Mouse (Mus musculus): ENCODE measurements at regions not wholly inside any gene's neighbourhood (a gene's known extent, or its start where the extent isn't known, plus 50 kb on each side); places are given as distances from the start of the nearest gene placed in this dataset.
"Not testable (repeated sequence)": the region's sequence is repeated elsewhere in the genome, so short reads cannot be mapped to it uniquely, and the experiment has no call there.

DNA sequence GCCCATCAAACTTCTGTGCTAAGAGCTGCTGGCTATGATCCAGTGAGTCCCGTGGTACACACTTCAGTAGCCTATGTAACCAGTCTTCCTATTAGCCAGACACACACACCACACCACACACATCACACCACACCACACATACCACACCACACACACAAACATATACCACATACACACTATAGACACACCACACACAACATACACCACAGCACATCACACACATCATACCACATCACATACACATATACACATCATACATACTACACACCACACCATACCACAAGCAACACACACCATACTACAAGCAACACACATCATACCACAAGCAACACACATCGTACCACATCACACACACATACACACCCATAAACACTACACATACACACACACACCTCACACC lies 119.7 kb upstream of the Arid1b start:
- Histone ChIP-seq H3K9ac (ENCODE audit: low read length) (no peak overlapping the region), H3K9me3 (ENCODE audit: control insufficient read depth, low read length) (no peaks in the 10 kb centered on the region), H3K4me2 (ENCODE audit: low read length) (no peak overlapping the region), H3K27ac (ENCODE audit: low read depth) (no peak overlapping the region), H3K4me1 (replicated peaks; ENCODE audit: control insufficient read depth, insufficient read depth, low read length) (no peaks in the 10 kb centered on the region), H3K4me3 (ENCODE audit: low read depth, low read length) (no peak overlapping the region), H3K36me3 (ENCODE audit: control insufficient read depth, insufficient read depth, low read length) (no peaks in the 10 kb centered on the region), H3K27me3 (replicated peaks; ENCODE audit: control insufficient read depth, insufficient read depth, low read length) (no peaks in the 10 kb centered on the region)
- WGBS, result 82% methylated on average over 2 of the region's 2 CpGs
- DNase-seq (ENCODE audit: low spot score) (no peak), ATAC-seq (replicated peaks; ENCODE audit: low FRiP score, low TSS enrichment, low read depth) (no peak)

GRCm38 (mm10) chr17:4875086-4876046 lies 118.8 kb upstream of the Arid1b start:
- H3K4me1 ChIP-seq (replicated peaks; ENCODE audit: control insufficient read depth, insufficient read depth, low read length), result no peaks in the 10 kb centered on the region
- 70% methylated on average over 10 of the region's 10 CpGs for WGBS
- H3K27ac ChIP-seq (ENCODE audit: low read depth), result no peak overlapping the region
- ATAC-seq (replicated peaks; ENCODE audit: low FRiP score, low TSS enrichment, low read depth), result no peak
- H3K9me3 ChIP-seq (ENCODE audit: control insufficient read depth, low read length), result no peaks in the 10 kb centered on the region
- no peak overlapping the region for H3K4me3 ChIP-seq (ENCODE audit: low read depth, low read length)
- no peak overlapping the region for H3K9ac ChIP-seq (ENCODE audit: low read length)
- no peaks in the 10 kb centered on the region for H3K36me3 ChIP-seq (ENCODE audit: control insufficient read depth, insufficient read depth, low read length)
- no peaks in the 10 kb centered on the region for H3K27me3 ChIP-seq (replicated peaks; ENCODE audit: control insufficient read depth, insufficient read depth, low read length)
- DNase-seq (ENCODE audit: low spot score), result no peak
- H3K4me2 ChIP-seq (ENCODE audit: low read length), result no peak overlapping the region

DNA sequence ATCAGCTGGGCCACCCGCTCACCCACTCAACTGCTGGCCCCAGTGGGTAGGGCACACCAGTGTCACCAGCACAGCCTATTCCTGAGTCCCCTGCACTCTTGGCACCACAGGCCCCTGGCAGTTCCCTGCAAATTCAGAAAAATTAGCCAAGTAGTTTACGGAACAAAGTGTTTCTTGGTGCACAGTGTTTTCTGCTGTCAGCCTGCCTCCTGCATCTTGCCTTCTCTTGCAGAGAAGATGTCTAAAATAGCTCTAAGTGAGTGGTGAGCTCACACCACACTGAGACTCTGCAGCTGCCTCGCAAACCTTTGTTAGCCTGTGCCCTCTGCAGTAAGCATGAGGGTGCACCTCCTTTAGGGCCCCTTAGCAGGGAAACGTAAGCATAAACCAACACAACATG lies 117.7 kb upstream of the Arid1b start:
- ATAC-seq (replicated peaks; ENCODE audit: low FRiP score, low TSS enrichment, low read depth), result no peak
- 80% methylated on average over 4 of the region's 4 CpGs for WGBS
- H3K9me3 ChIP-seq (ENCODE audit: control insufficient read depth, low read length), result no peaks in the 10 kb centered on the region
- H3K27ac ChIP-seq (ENCODE audit: low read depth), result no peak overlapping the region
- H3K9ac ChIP-seq (ENCODE audit: low read length), result no peak overlapping the region
- H3K27me3 ChIP-seq (replicated peaks; ENCODE audit: control insufficient read depth, insufficient read depth, low read length), result no peaks in the 10 kb centered on the region
- no peaks in the 10 kb centered on the region for H3K36me3 ChIP-seq (ENCODE audit: control insufficient read depth, insufficient read depth, low read length)
- no peak overlapping the region for H3K4me2 ChIP-seq (ENCODE audit: low read length)
- H3K4me3 ChIP-seq (ENCODE audit: low read depth, low read length), result no peak overlapping the region
- no peaks in the 10 kb centered on the region for H3K4me1 ChIP-seq (replicated peaks; ENCODE audit: control insufficient read depth, insufficient read depth, low read length)
- peak; percentile 34 for DNase-seq (ENCODE audit: low spot score)

GRCm38 (mm10) chr17:4881473-4881872 lies 112.7 kb upstream of the Arid1b start:
- ATAC-seq (replicated peaks; ENCODE audit: low FRiP score, low TSS enrichment, low read depth) (no peak), DNase-seq (ENCODE audit: low spot score) (no peak)
- Histone ChIP-seq H3K9ac (ENCODE audit: low read length) (no peak overlapping the region), H3K36me3 (ENCODE audit: control insufficient read depth, insufficient read depth, low read length) (no peaks in the 10 kb centered on the region), H3K4me3 (ENCODE audit: low read depth, low read length) (no peak overlapping the region), H3K27ac (ENCODE audit: low read depth) (no peak overlapping the region), H3K4me1 (replicated peaks; ENCODE audit: control insufficient read depth, insufficient read depth, low read length) (no peaks in the 10 kb centered on the region), H3K27me3 (replicated peaks; ENCODE audit: control insufficient read depth, insufficient read depth, low read length) (no peaks in the 10 kb centered on the region), H3K4me2 (ENCODE audit: low read length) (no peak overlapping the region), H3K9me3 (ENCODE audit: control insufficient read depth, low read length) (no peaks in the 10 kb centered on the region)
- WGBS, result 90% methylated on average over 5 of the region's 5 CpGs

DNA sequence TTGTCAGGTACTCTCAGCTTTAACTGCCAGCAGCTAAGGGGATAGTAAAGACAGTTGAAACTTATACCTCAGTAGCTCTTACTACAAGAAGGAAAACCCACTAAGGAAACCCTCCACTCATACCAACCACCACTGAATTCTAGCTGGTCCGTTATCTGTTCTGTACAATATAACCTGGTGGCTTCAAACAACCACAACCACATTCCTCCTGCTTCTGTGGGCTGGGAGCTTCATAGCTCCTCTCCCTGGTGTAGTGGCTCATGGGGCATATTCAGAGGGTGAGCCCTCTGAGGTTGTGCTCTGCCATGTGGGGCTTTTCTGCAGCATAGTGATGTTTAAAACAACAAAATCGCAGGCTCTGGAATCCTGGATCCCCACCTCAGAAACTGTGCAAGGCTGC lies 110.0 kb upstream of the Arid1b start:
- H3K27me3 ChIP-seq (replicated peaks; ENCODE audit: control insufficient read depth, insufficient read depth, low read length), result no peaks in the 10 kb centered on the region
- no peaks in the 10 kb centered on the region for H3K36me3 ChIP-seq (ENCODE audit: control insufficient read depth, insufficient read depth, low read length)
- no peaks in the 10 kb centered on the region for H3K9me3 ChIP-seq (ENCODE audit: control insufficient read depth, low read length)
- H3K4me1 ChIP-seq (replicated peaks; ENCODE audit: control insufficient read depth, insufficient read depth, low read length), result no peaks in the 10 kb centered on the region
- H3K9ac ChIP-seq (ENCODE audit: low read length), result no peak overlapping the region
- ATAC-seq (replicated peaks; ENCODE audit: low FRiP score, low TSS enrichment, low read depth), result no peak
- H3K4me2 ChIP-seq (ENCODE audit: low read length), result no peak overlapping the region
- DNase-seq (ENCODE audit: low spot score), result no peak
- whole genome bisulfite sequencing, result 80% methylated on average over 2 of the region's 2 CpGs
- H3K27ac ChIP-seq (ENCODE audit: low read depth), result no peak overlapping the region
- H3K4me3 ChIP-seq (ENCODE audit: low read depth, low read length), result no peak overlapping the region

DNA sequence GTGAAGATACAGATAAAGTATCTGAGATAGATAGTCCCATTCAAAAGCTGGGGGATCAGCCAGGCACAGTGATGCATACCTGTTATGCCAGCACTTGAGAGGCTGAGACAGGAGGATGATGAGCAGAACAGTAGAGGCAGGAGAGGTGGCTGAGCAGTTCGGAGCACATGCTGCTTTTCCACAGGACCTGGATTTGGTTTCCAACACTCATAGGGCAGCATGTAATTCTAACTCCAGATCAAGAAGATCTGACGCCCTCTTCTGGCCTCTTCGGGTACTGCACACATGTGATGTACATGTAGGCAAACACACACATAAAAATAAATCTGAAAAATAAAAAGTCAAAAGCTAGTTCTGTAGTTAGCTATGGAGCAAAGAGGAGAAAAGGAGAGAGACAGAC lies 109.4 kb upstream of the Arid1b start:
- DNase-seq (ENCODE audit: low spot score), result peak; percentile 23
- no peak overlapping the region for H3K9ac ChIP-seq (ENCODE audit: low read length)
- H3K9me3 ChIP-seq (ENCODE audit: control insufficient read depth, low read length), result no peaks in the 10 kb centered on the region
- 71% methylated on average over 3 of the region's 3 CpGs for WGBS
- no peaks in the 10 kb centered on the region for H3K36me3 ChIP-seq (ENCODE audit: control insufficient read depth, insufficient read depth, low read length)
- ATAC-seq (replicated peaks; ENCODE audit: low FRiP score, low TSS enrichment, low read depth), result no peak
- H3K4me1 ChIP-seq (replicated peaks; ENCODE audit: control insufficient read depth, insufficient read depth, low read length), result no peaks in the 10 kb centered on the region
- no peaks in the 10 kb centered on the region for H3K27me3 ChIP-seq (replicated peaks; ENCODE audit: control insufficient read depth, insufficient read depth, low read length)
- no peak overlapping the region for H3K4me2 ChIP-seq (ENCODE audit: low read length)
- no peak overlapping the region for H3K27ac ChIP-seq (ENCODE audit: low read depth)
- no peak overlapping the region for H3K4me3 ChIP-seq (ENCODE audit: low read depth, low read length)

GRCm38 (mm10) chr17:4887331-4887730 lies 106.8 kb upstream of the Arid1b start:
- not testable (repeated sequence) for H3K27ac ChIP-seq (ENCODE audit: low read depth); DNase-seq (ENCODE audit: low spot score); H3K9ac ChIP-seq (ENCODE audit: low read length); ATAC-seq (replicated peaks; ENCODE audit: low FRiP score, low TSS enrichment, low read depth); H3K9me3 ChIP-seq (ENCODE audit: control insufficient read depth, low read length); H3K4me3 ChIP-seq (ENCODE audit: low read depth, low read length); H3K36me3 ChIP-seq (ENCODE audit: control insufficient read depth, insufficient read depth, low read length); H3K4me2 ChIP-seq (ENCODE audit: low read length); H3K27me3 ChIP-seq (replicated peaks; ENCODE audit: control insufficient read depth, insufficient read depth, low read length); H3K4me1 ChIP-seq (replicated peaks; ENCODE audit: control insufficient read depth, insufficient read depth, low read length)
- WGBS, result 93% methylated on average over 12 of the region's 12 CpGs

GRCm38 (mm10) chr17:4889577-4889976 lies 104.6 kb upstream of the Arid1b start:
- Histone ChIP-seq H3K4me3 (ENCODE audit: low read depth, low read length) (no peak overlapping the region), H3K27me3 (replicated peaks; ENCODE audit: control insufficient read depth, insufficient read depth, low read length) (no peaks in the 10 kb centered on the region), H3K9ac (ENCODE audit: low read length) (no peak overlapping the region), H3K27ac (ENCODE audit: low read depth) (no peak overlapping the region), H3K4me1 (replicated peaks; ENCODE audit: control insufficient read depth, insufficient read depth, low read length) (no peaks in the 10 kb centered on the region), H3K9me3 (ENCODE audit: control insufficient read depth, low read length) (no peaks in the 10 kb centered on the region), H3K36me3 (ENCODE audit: control insufficient read depth, insufficient read depth, low read length) (no peaks in the 10 kb centered on the region), H3K4me2 (ENCODE audit: low read length) (no peak overlapping the region)
- ATAC-seq (replicated peaks; ENCODE audit: low FRiP score, low TSS enrichment, low read depth) (no peak), DNase-seq (ENCODE audit: low spot score) (peak; percentile 7)
- 59% methylated on average over 2 of the region's 2 CpGs for WGBS

GRCm38 (mm10) chr17:4890131-4890530 lies 104.0 kb upstream of the Arid1b start:
- H3K4me1 ChIP-seq (replicated peaks; ENCODE audit: control insufficient read depth, insufficient read depth, low read length), result no peaks in the 10 kb centered on the region
- no peak overlapping the region for H3K4me3 ChIP-seq (ENCODE audit: low read depth, low read length)
- no peak overlapping the region for H3K4me2 ChIP-seq (ENCODE audit: low read length)
- DNase-seq (ENCODE audit: low spot score) (peak; percentile 29), ATAC-seq (replicated peaks; ENCODE audit: low FRiP score, low TSS enrichment, low read depth) (no peak)
- H3K36me3 ChIP-seq (ENCODE audit: control insufficient read depth, insufficient read depth, low read length), result no peaks in the 10 kb centered on the region
- H3K27ac ChIP-seq (ENCODE audit: low read depth), result no peak overlapping the region
- H3K9me3 ChIP-seq (ENCODE audit: control insufficient read depth, low read length), result no peaks in the 10 kb centered on the region
- no peaks in the 10 kb centered on the region for H3K27me3 ChIP-seq (replicated peaks; ENCODE audit: control insufficient read depth, insufficient read depth, low read length)
- H3K9ac ChIP-seq (ENCODE audit: low read length), result no peak overlapping the region
- WGBS, result 86% methylated on average over 1 of the region's 1 CpGs

Data from intestine, embryonic 14.5 days (tissue).